Mouse (Mus musculus) liver, adult 2 months (tissue): ENCODE results near the gene Limk2.

Experiments
- CTCF ChIP-seq: fragments of 200-500 bp; IDR thresholded peaks from 2 replicates; pipeline ENCODE4 v1.5.1; 2011; ENCODE audit warnings: low read depth, low read length, control low read depth
- POLR2A ChIP-seq: fragments of 200-500 bp; IDR thresholded peaks from 2 replicates; pipeline ENCODE4 v1.6.1; 2011; ENCODE audit warnings: low read length, control low read depth; ENCODE audit not compliant: insufficient read depth; ENCODE audit errors: extremely low read depth

GRCm38 (mm10) chr11:3294641-3295040 is 114.3 kb downstream of the Limk2 start:
- TF ChIP-seq CTCF (no peak), POLR2A (no peak)
